Mouse (Mus musculus): ENCODE data around the gene Gpr62.

Gpr62 gene

GRCm38 (mm10) chr9:106454071-106454761 lies 11.5 kb downstream of the Gpr62 start:
- peak; percentile 75 for DNase-seq

GRCm38 (mm10) chr9:106453271-106454070 lies 12.3 kb downstream of the Gpr62 start, which contains the start of gene Pcbp4:
Gene Pcbp4, plus strand, starts transcription at chr9:106453291.
- peak; percentile 90 for DNase-seq

- peak; percentile 84 for DNase-seq
Measured at GRCm38 (mm10) chr9:106452821-106453220, 12.9 kb downstream of the Gpr62 start.

GRCm38 (mm10) chr9:106452351-106452750 lies 13.4 kb downstream of the Gpr62 start:
- no peak for DNase-seq

GRCm38 (mm10) chr9:106451899-106452298 lies 13.8 kb downstream of the Gpr62 start:
- DNase-seq: no peak

- no peak for DNase-seq
Measured at GRCm38 (mm10) chr9:106451298-106451697, 14.4 kb downstream of the Gpr62 start.

GRCm38 (mm10) chr9:106450661-106451060 lies 15.1 kb downstream of the Gpr62 start:
- peak; percentile 83 for DNase-seq

- DNase-seq: no peak
Measured at GRCm38 (mm10) chr9:106449947-106450346, 15.8 kb downstream of the Gpr62 start.

- peak; percentile 88 for DNase-seq
Measured at GRCm38 (mm10) chr9:106448498-106449031, 17.2 kb downstream of the Gpr62 start.

GRCm38 (mm10) chr9:106447951-106448350 lies 17.8 kb downstream of the Gpr62 start:
- DNase-seq: no peak

- peak; percentile 95 for DNase-seq
Measured at GRCm38 (mm10) chr9:106447348-106447747, 18.4 kb downstream of the Gpr62 start, which contains the start of the genes Abhd14b and Abhd14a. Gene Abhd14b, plus strand, starts transcription at chr9:106447459. Gene Abhd14a, minus strand, starts transcription at chr9:106447678.

- no peak for DNase-seq
Measured at GRCm38 (mm10) chr9:106444836-106445235, 20.9 kb downstream of the Gpr62 start.

- no peak for DNase-seq
Measured at GRCm38 (mm10) chr9:106442680-106443079, 23.1 kb downstream of the Gpr62 start.

GRCm38 (mm10) chr9:106436566-106436965 lies 29.2 kb downstream of the Gpr62 start:
- DNase-seq: no peak

- no peak for DNase-seq
Measured at GRCm38 (mm10) chr9:106433389-106433788, 32.3 kb downstream of the Gpr62 start.

GRCm38 (mm10) chr9:106430015-106430264 lies 35.8 kb downstream of the Gpr62 start:
- DNase-seq: no peak

- peak; percentile 96 for DNase-seq
Measured at GRCm38 (mm10) chr9:106429221-106430014, 36.3 kb downstream of the Gpr62 start, which contains the start of gene Rpl29. Gene Rpl29, plus strand, starts transcription at chr9:106429454.

GRCm38 (mm10) chr9:106428719-106429220 lies 37.0 kb downstream of the Gpr62 start:
- no peak for DNase-seq

GRCm38 (mm10) chr9:106421865-106422160 lies 43.9 kb downstream of the Gpr62 start:
- DNase-seq: peak; percentile 93

- peak; percentile 42 for DNase-seq
Measured at GRCm38 (mm10) chr9:106421033-106421864, 44.5 kb downstream of the Gpr62 start.

- DNase-seq: peak; percentile 77
Measured at GRCm38 (mm10) chr9:106420608-106421007, 45.1 kb downstream of the Gpr62 start.
